Mouse (Mus musculus) small intestine, adult 2 months (tissue): ENCODE measurements around the gene Srcin1.

Experiments used
- CTCF ChIP-seq: fragments of 200-500 bp; IDR thresholded peaks from 2 replicates; pipeline ENCODE4 v1.5.1; 2012; ENCODE audit warnings: low read depth, mild to moderate bottlenecking, control low read depth, inconsistent platforms, low read length, moderate library complexity, mixed read lengths; ENCODE audit not compliant: insufficient replicate concordance, insufficient read length; ENCODE audit errors: extremely low read depth
- POLR2A ChIP-seq: fragments of 200-500 bp; IDR thresholded peaks from 2 replicates; pipeline ENCODE4 v1.6.1; 2012; ENCODE audit warnings: low read depth, mild to moderate bottlenecking, control low read depth, inconsistent platforms, low read length, moderate library complexity

DNA sequence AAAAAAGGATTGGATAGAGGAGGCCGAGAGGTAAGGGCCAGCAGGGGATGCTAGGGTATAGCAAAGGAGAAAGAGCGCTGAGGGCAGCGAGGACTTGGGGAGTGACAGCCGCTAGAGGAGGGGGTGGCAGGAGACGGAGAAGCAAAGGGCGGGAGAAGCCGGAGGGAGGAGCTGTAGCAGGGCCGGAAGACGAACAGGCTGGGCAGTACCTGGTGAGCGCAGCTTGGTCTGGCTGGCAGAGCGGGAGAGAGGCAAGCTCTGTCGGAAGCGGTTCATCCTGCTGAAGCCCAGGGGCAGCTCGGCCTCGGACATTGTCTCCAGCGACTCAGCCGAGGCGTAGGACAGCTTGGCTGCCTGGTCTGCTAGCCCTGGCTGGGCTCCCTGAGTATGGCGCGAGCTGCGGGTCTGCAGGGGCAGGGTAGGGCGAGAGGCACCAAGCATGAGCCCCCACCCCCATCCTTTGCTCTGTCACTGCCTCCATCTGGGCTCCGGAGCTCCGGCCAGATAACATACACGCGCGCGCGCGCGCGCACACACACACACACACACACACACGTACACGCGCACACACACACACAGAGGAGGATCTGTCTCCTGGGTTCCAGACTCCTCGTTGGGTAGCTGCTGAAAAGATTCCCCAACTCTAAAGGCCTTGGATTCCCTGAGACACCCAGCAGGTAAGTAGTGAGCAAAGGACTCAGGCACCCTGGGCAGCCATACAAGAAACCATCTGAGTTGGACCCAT lies 39.0 kb downstream of the Srcin1 start:
- TF ChIP-seq CTCF (no peak), POLR2A (no peak)
